Mouse (Mus musculus) CH12F3 (cell line): ENCODE results near the gene Gm6676.
"Not testable (repeated sequence)": the region's sequence is repeated elsewhere in the genome, so short reads cannot be mapped to it uniquely, and the experiment has no call there.

Source experiments
- in situ Hi-C: fragments of 300-500 bp; cut with MboI; formaldehyde crosslinking; loops from 2 replicates; pipeline ENCODE4 v1.14.3; 2020; ENCODE audit warnings: low sequenced_read_pairs

Gm6676 gene

GRCm38 (mm10) chr14:7125312-7125711 is at the start of gene Gm6676:
Gene Gm6676, minus strand, starts transcription at chr14:7125412.
- in situ Hi-C loops, result not testable (repeated sequence)

GRCm38 (mm10) chr14:7174483-7174971 is 49.3 kb upstream of the Gm6676 start, which contains the start of gene Gm3512:
Gene Gm3512, minus strand, starts transcription at chr14:7174533.
- in situ Hi-C loops, result not testable (repeated sequence)

GRCm38 (mm10) chr14:7105124-7105802 is 19.9 kb downstream of the Gm6676 start:
- in situ Hi-C loops, result not testable (repeated sequence)

- in situ Hi-C loops, result not testable (repeated sequence)
Observed at GRCm38 (mm10) chr14:7100521-7100920, 24.7 kb downstream of the Gm6676 start, which contains the start of gene Gm3696. Gene Gm3696, minus strand, starts transcription at chr14:7100621.
